Comparison of ENCODE assay signal across 22 mouse cellular contexts in genomic region chr14:121600538-121600937, GRCm38 (mm10).
DNase-seq lines count a peak whose midpoint lies in the region; ATAC-seq and TF ChIP-seq lines count a peak whose summit lies in the region.
"Had no signal": no experiment of that assay in that cellular context is flagged by ENCODE, and none has a peak within 500 bp of the region (broad histone marks: within the 10 kb centered on the region; RNA-seq: fewer than 3 reads in every experiment).

No protein-coding gene starts in this region.

- H3K4me1 ChIP-seq in CH12.LX (ENCODE audit: control insufficient read depth in 1 of 2, insufficient read depth in 2 of 2) = peaks cover 5 to 75% of the 10 kb centered on the region in 2 experiments
- no peaks in the 10 kb centered on the region for H3K4me1 ChIP-seq in forebrain, postnatal 0 days (ENCODE audit: insufficient read depth)

- H3K27ac ChIP-seq in CH12.LX (ENCODE audit: insufficient read depth, low read depth) = no peak overlapping the region
- no peak overlapping the region for H3K27ac ChIP-seq in forebrain, postnatal 0 days (ENCODE audit: low read depth, low read length)

- DNase-seq in A20 (ENCODE audit: low read depth, low spot score) (peak; percentile 66), CH12.LX (ENCODE audit: extremely low read depth) (peak; percentile 57)
- DNase-seq in splenic B cell, adult 2 months (ENCODE audit: low read depth, low spot score) = peak; percentile 46
- no peak for DNase-seq in cerebellum, adult 11-12 months
- no peak for DNase-seq in embryo, embryonic 11 days
- DNase-seq in layer of hippocampus, postnatal 25 days (ENCODE audit: extremely low spot score in 1 of 2, low spot score in 1 of 2) = no peak
- no peak for DNase-seq in forebrain, postnatal 0 days
- DNase-seq: adrenal gland, adult 2 months; adrenal gland, adult 8-10 months; adrenal gland, postnatal 10 days; adrenal gland, postnatal 14 days; adrenal gland, postnatal 25 days; adrenal gland, postnatal 36 days; cerebellum, adult 11 months; cerebellum, adult 18-20 months; cerebellum, adult 2 months; cerebellum, adult 8-10 months had no signal

- TF ChIP-seq POLR2A in CH12.LX (IDR thresholded peaks at IDR 0.05; ENCODE audit: low read depth, low read length) = no peak

- no peak for TF ChIP-seq CTCF in CH12.LX (conservative IDR thresholded peaks at IDR 0.05 in 1 of 2, IDR thresholded peaks at IDR 0.05 in 1 of 2; ENCODE audit: low read depth in 2 of 2, low read length in 2 of 2)
- no peak for TF ChIP-seq CTCF in forebrain, postnatal 0 days (IDR thresholded peaks at IDR 0.05; ENCODE audit: low read depth)

- peak; percentile 46 for ATAC-seq in granulocyte monocyte progenitor cell, adult 5-6 weeks (replicated peaks; ENCODE audit: poor library complexity, severe bottlenecking)
- no peak for ATAC-seq in forebrain, postnatal 0 days
- ATAC-seq: activated CD4-positive, CD25-positive, alpha-beta regulatory T cell, adult 4 months; CD4-positive, CD25-positive, alpha-beta regulatory T cell, adult 4 months; Patski had no signal

- H3K4me2 ChIP-seq in CH12.LX (ENCODE audit: insufficient read depth, low read depth, poor library complexity, severe bottlenecking) = peak overlapping the region; percentile 35
- H3K4me2 ChIP-seq in forebrain, postnatal 0 days (ENCODE audit: low read depth) = no peak overlapping the region

- peak; percentile 73; the same call in 1 of the 2 replicates for TF ChIP-seq EP300 in CH12.LX (IDR thresholded peaks at IDR 0.05; ENCODE audit: low read length)

- H3K79me2 ChIP-seq in CH12.LX (replicated peaks; ENCODE audit: control insufficient read depth, extremely low read depth, insufficient read depth, poor library complexity, severe bottlenecking) = no peaks in the 10 kb centered on the region

- peaks cover 7 to 39% of the 10 kb centered on the region in 2 experiments for H3K36me3 ChIP-seq in CH12.LX (replicated peaks in 1 of 2; ENCODE audit: control insufficient read depth in 1 of 2, insufficient read depth in 1 of 2, low read length in 1 of 2)
- no peaks in the 10 kb centered on the region for H3K36me3 ChIP-seq in splenic B cell, adult 2 months (ENCODE audit: control insufficient read depth, insufficient read depth, low read length, poor library complexity, severe bottlenecking)
- peaks cover 21% of the 10 kb centered on the region; the same call in 1 of the 2 replicates for H3K36me3 ChIP-seq in forebrain, postnatal 0 days (ENCODE audit: insufficient read depth)

- H3K4me3 ChIP-seq in CH12.LX (replicated peaks in 1 of 3; ENCODE audit: low read depth in 2 of 3, low read length in 2 of 3, poor library complexity in 1 of 3) = no peak overlapping the region
- H3K4me3 ChIP-seq in forebrain, postnatal 0 days (ENCODE audit: low read depth, low read length) = no peak overlapping the region

- TF ChIP-seq RAD21 in CH12.LX (IDR thresholded peaks at IDR 0.05; ENCODE audit: low read depth, low read length) = no peak; the same call in 1 of the 2 replicates

- in situ Hi-C loops in CH12.LX (cut with MboI; ENCODE audit: low pct_ligation_motif_present, low pct_unique_long_range_greater_than_20kb, low sequenced_read_pairs) = no loop called here

- WGBS in forebrain, postnatal 0 days = 94% methylated on average over 4 of the region's 4 CpGs

- H3K9ac ChIP-seq in CH12.LX (ENCODE audit: insufficient read depth, low read depth) = no peak overlapping the region
- no peak overlapping the region for H3K9ac ChIP-seq in forebrain, postnatal 0 days

- H3K9me3 ChIP-seq in CH12.LX (replicated peaks; ENCODE audit: low read length) = peaks cover 2% of the 10 kb centered on the region
- no peaks in the 10 kb centered on the region for H3K9me3 ChIP-seq in forebrain, postnatal 0 days (ENCODE audit: low read length)
- H3K9me3 ChIP-seq: G1E had no signal

- H3K27me3 ChIP-seq in CH12.LX (replicated peaks) = no peaks in the 10 kb centered on the region
- H3K27me3 ChIP-seq in splenic B cell, adult 2 months (ENCODE audit: control insufficient read depth, insufficient read depth, low read length, poor library complexity, severe bottlenecking) = no peaks in the 10 kb centered on the region
- H3K27me3 ChIP-seq in forebrain, postnatal 0 days (ENCODE audit: insufficient read depth, low read length) = no peaks in the 10 kb centered on the region
- H3K27me3 ChIP-seq: Patski had no signal

- dilution Hi-C loops in CH12.LX (cut with MboI; ENCODE audit: extremely low pct_ligation_motif_present, extremely low pct_unique_long_range_greater_than_20kb, low sequenced_read_pairs) = no loop called here

TF ChIP-seq in CH12.LX, 34 proteins besides CTCF, POLR2A, EP300 and RAD21:
- no peak for TF ChIP-seq SIN3A (IDR thresholded peaks at IDR 0.05; ENCODE audit: low read length)
- 0 out of 2 replicates have a peak, but pooled peaks have one; percentile 29 for TF ChIP-seq ELF1 (IDR thresholded peaks at IDR 0.05; ENCODE audit: low read depth, low read length)

Comparison
In these comparisons a context has a peak if more than half of its experiments do, and no peak if none do; other contexts are left out.
1. DNase-seq: peak in A20 (single experiment), CH12.LX (single experiment) and splenic B cell, adult 2 months (single experiment); none in cerebellum, adult 11-12 months (single experiment), embryo, embryonic 11 days (single experiment), layer of hippocampus, postnatal 25 days (0 of 2) and forebrain, postnatal 0 days (single experiment).